Mouse (Mus musculus) WW6 (cell line): ENCODE measurements around the gene Wfdc21.

ENCODE experiments used
- DNase-seq: peaks from one replicate; pipeline ENCODE4 v3.0.0-alpha.2; 2013; ENCODE audit warnings: low read depth, low spot score

The Wfdc21 gene

GRCm38 (mm10) chr11:83746681-83747080 lies at the start of gene Wfdc21:
TSS of gene Wfdc21 (plus strand) at chr11:83746940.
- no peak for DNase-seq

- DNase-seq = no peak
Observed at GRCm38 (mm10) chr11:83703705-83704104, 43.0 kb upstream of the Wfdc21 start, which contains the start of gene Wfdc17. TSS of gene Wfdc17 (plus strand) at chr11:83703991.

GRCm38 (mm10) chr11:83708715-83709114 lies 38.0 kb upstream of the Wfdc21 start, which contains the start of gene Wfdc18:
TSS of gene Wfdc18 (plus strand) at chr11:83709015.
- DNase-seq = no peak

- no peak for DNase-seq
Observed at GRCm38 (mm10) chr11:83709683-83710082, 37.1 kb upstream of the Wfdc21 start.

- DNase-seq = no peak
Observed at GRCm38 (mm10) chr11:83712671-83713070, 34.1 kb upstream of the Wfdc21 start.

- DNase-seq = no peak
Observed at GRCm38 (mm10) chr11:83713925-83714324, 32.8 kb upstream of the Wfdc21 start.

- DNase-seq = no peak
Observed at GRCm38 (mm10) chr11:83717042-83717665, 29.6 kb upstream of the Wfdc21 start.

- no peak for DNase-seq
Observed at GRCm38 (mm10) chr11:83720766-83721165, 26.0 kb upstream of the Wfdc21 start.

GRCm38 (mm10) chr11:83728757-83729432 lies 17.8 kb upstream of the Wfdc21 start:
- no peak for DNase-seq

- no peak for DNase-seq
Observed at GRCm38 (mm10) chr11:83731116-83731515, 15.6 kb upstream of the Wfdc21 start.

GRCm38 (mm10) chr11:83733071-83733640 lies 13.6 kb upstream of the Wfdc21 start:
- DNase-seq = no peak

GRCm38 (mm10) chr11:83734215-83734614 lies 12.5 kb upstream of the Wfdc21 start:
- no peak for DNase-seq

- DNase-seq = no peak
Observed at GRCm38 (mm10) chr11:83735881-83736280, 10.9 kb upstream of the Wfdc21 start.

GRCm38 (mm10) chr11:83737109-83737558 lies 9.6 kb upstream of the Wfdc21 start:
- no peak for DNase-seq

- DNase-seq = peak; percentile 20
Observed at GRCm38 (mm10) chr11:83739241-83739640, 7.5 kb upstream of the Wfdc21 start.

GRCm38 (mm10) chr11:83740443-83740991 lies 6.2 kb upstream of the Wfdc21 start:
- DNase-seq = no peak

GRCm38 (mm10) chr11:83741841-83742240 lies 4.9 kb upstream of the Wfdc21 start:
- no peak for DNase-seq

- DNase-seq = no peak
Observed at GRCm38 (mm10) chr11:83742731-83743355, 3.9 kb upstream of the Wfdc21 start.

- DNase-seq = no peak
Observed at GRCm38 (mm10) chr11:83743525-83743924, 3.2 kb upstream of the Wfdc21 start.

- DNase-seq = no peak
Observed at GRCm38 (mm10) chr11:83746152-83746551, 588 bp upstream of the Wfdc21 start.

- DNase-seq = no peak
Observed at GRCm38 (mm10) chr11:83747376-83748265, 881 bp downstream of the Wfdc21 start.
